Mouse (Mus musculus): Measurements from ENCODE around the gene Tbc1d8. TPM values are rescaled to one million over a fixed set of nuclear protein-coding genes. Genes with fewer than 3 reads are reported as not detected.

Gene Tbc1d8
- polyA plus RNA-seq, 1 experiment from 2014 or later: 12.2 TPM

GRCm38 (mm10) chr1:39512183-39512582 is 33.6 kb upstream of the Tbc1d8 start:
- ATAC-seq (ENCODE audit: low FRiP score, low TSS enrichment): no peak
- no peak overlapping the region for H3K9ac ChIP-seq (ENCODE audit: low read depth, low read length)
- H3K36me3 ChIP-seq (ENCODE audit: control insufficient read depth, insufficient read depth, low read length): no peaks in the 10 kb centered on the region
- H3K27me3 ChIP-seq (ENCODE audit: control insufficient read depth, insufficient read depth, low read length): no peaks in the 10 kb centered on the region
- 89% methylated on average over 1 of the region's 1 CpGs for WGBS
- no peak overlapping the region for H3K4me3 ChIP-seq (ENCODE audit: low read length)
- H3K4me1 ChIP-seq (ENCODE audit: control insufficient read depth, insufficient read depth, low read length): no peaks in the 10 kb centered on the region
- H3K4me2 ChIP-seq (replicated peaks; ENCODE audit: low read depth, low read length): no peak overlapping the region
- no peaks in the 10 kb centered on the region for H3K9me3 ChIP-seq (ENCODE audit: control insufficient read depth, low read length)
- no peak overlapping the region for H3K27ac ChIP-seq (ENCODE audit: low read depth, low read length)

- no peaks in the 10 kb centered on the region for H3K9me3 ChIP-seq (ENCODE audit: control insufficient read depth, low read length)
- no peaks in the 10 kb centered on the region for H3K27me3 ChIP-seq (ENCODE audit: control insufficient read depth, insufficient read depth, low read length)
- no peaks in the 10 kb centered on the region for H3K4me1 ChIP-seq (ENCODE audit: control insufficient read depth, insufficient read depth, low read length)
- no peak overlapping the region for H3K4me2 ChIP-seq (replicated peaks; ENCODE audit: low read depth, low read length)
- ATAC-seq (ENCODE audit: low FRiP score, low TSS enrichment): peak; percentile 39; the same call in 1 of the 2 replicates
- no peak overlapping the region for H3K27ac ChIP-seq (ENCODE audit: low read depth, low read length)
- no peaks in the 10 kb centered on the region for H3K36me3 ChIP-seq (ENCODE audit: control insufficient read depth, insufficient read depth, low read length)
- no peak overlapping the region for H3K4me3 ChIP-seq (ENCODE audit: low read length)
- no peak overlapping the region for H3K9ac ChIP-seq (ENCODE audit: low read depth, low read length)
- 55% methylated on average over 8 of the region's 8 CpGs for WGBS
Observed at GRCm38 (mm10) chr1:39511775-39512174, 33.2 kb upstream of the Tbc1d8 start.

GRCm38 (mm10) chr1:39505600-39505999 is 27.0 kb upstream of the Tbc1d8 start:
- Histone ChIP-seq H3K27me3 (ENCODE audit: control insufficient read depth, insufficient read depth, low read length) (no peaks in the 10 kb centered on the region), H3K36me3 (ENCODE audit: control insufficient read depth, insufficient read depth, low read length) (no peaks in the 10 kb centered on the region), H3K4me1 (ENCODE audit: control insufficient read depth, insufficient read depth, low read length) (no peaks in the 10 kb centered on the region), H3K9ac (ENCODE audit: low read depth, low read length) (no peak overlapping the region), H3K4me3 (ENCODE audit: low read length) (no peak overlapping the region), H3K27ac (ENCODE audit: low read depth, low read length) (no peak overlapping the region), H3K9me3 (ENCODE audit: control insufficient read depth, low read length) (no peaks in the 10 kb centered on the region), H3K4me2 (replicated peaks; ENCODE audit: low read depth, low read length) (no peak overlapping the region)
- ATAC-seq (ENCODE audit: low FRiP score, low TSS enrichment): no peak
- WGBS: 35% methylated on average over 9 of the region's 9 CpGs

- Histone ChIP-seq H3K9me3 (ENCODE audit: control insufficient read depth, low read length) (no peaks in the 10 kb centered on the region), H3K4me2 (replicated peaks; ENCODE audit: low read depth, low read length) (no peak overlapping the region), H3K36me3 (ENCODE audit: control insufficient read depth, insufficient read depth, low read length) (no peaks in the 10 kb centered on the region), H3K9ac (ENCODE audit: low read depth, low read length) (no peak overlapping the region), H3K27me3 (ENCODE audit: control insufficient read depth, insufficient read depth, low read length) (no peaks in the 10 kb centered on the region), H3K4me1 (ENCODE audit: control insufficient read depth, insufficient read depth, low read length) (no peaks in the 10 kb centered on the region), H3K4me3 (ENCODE audit: low read length) (no peak overlapping the region), H3K27ac (ENCODE audit: low read depth, low read length) (no peak overlapping the region)
- WGBS: 20% methylated on average over 1 of the region's 1 CpGs
- no peak for ATAC-seq (ENCODE audit: low FRiP score, low TSS enrichment)
Observed at GRCm38 (mm10) chr1:39504261-39504660, 25.7 kb upstream of the Tbc1d8 start.

GRCm38 (mm10) chr1:39502817-39503633 is 24.5 kb upstream of the Tbc1d8 start:
- 87% methylated on average over 17 of the region's 17 CpGs for WGBS
- no peak overlapping the region for H3K4me3 ChIP-seq (ENCODE audit: low read length)
- no peaks in the 10 kb centered on the region for H3K27me3 ChIP-seq (ENCODE audit: control insufficient read depth, insufficient read depth, low read length)
- no peak for ATAC-seq (ENCODE audit: low FRiP score, low TSS enrichment)
- no peaks in the 10 kb centered on the region for H3K4me1 ChIP-seq (ENCODE audit: control insufficient read depth, insufficient read depth, low read length)
- H3K27ac ChIP-seq (ENCODE audit: low read depth, low read length): no peak overlapping the region
- H3K36me3 ChIP-seq (ENCODE audit: control insufficient read depth, insufficient read depth, low read length): no peaks in the 10 kb centered on the region
- H3K9ac ChIP-seq (ENCODE audit: low read depth, low read length): no peak overlapping the region
- H3K9me3 ChIP-seq (ENCODE audit: control insufficient read depth, low read length): no peaks in the 10 kb centered on the region
- no peak overlapping the region for H3K4me2 ChIP-seq (replicated peaks; ENCODE audit: low read depth, low read length)

GRCm38 (mm10) chr1:39499485-39499941 is 21.0 kb upstream of the Tbc1d8 start:
- H3K4me1 ChIP-seq (ENCODE audit: control insufficient read depth, insufficient read depth, low read length): no peaks in the 10 kb centered on the region
- H3K27ac ChIP-seq (ENCODE audit: low read depth, low read length): no peak overlapping the region
- no peaks in the 10 kb centered on the region for H3K27me3 ChIP-seq (ENCODE audit: control insufficient read depth, insufficient read depth, low read length)
- H3K9ac ChIP-seq (ENCODE audit: low read depth, low read length): no peak overlapping the region
- no peaks in the 10 kb centered on the region for H3K36me3 ChIP-seq (ENCODE audit: control insufficient read depth, insufficient read depth, low read length)
- H3K4me2 ChIP-seq (replicated peaks; ENCODE audit: low read depth, low read length): no peak overlapping the region
- peaks cover 9% of the 10 kb centered on the region for H3K9me3 ChIP-seq (ENCODE audit: control insufficient read depth, low read length)
- no peak for ATAC-seq (ENCODE audit: low FRiP score, low TSS enrichment)
- no peak overlapping the region for H3K4me3 ChIP-seq (ENCODE audit: low read length)
- 79% methylated on average over 2 of the region's 2 CpGs for WGBS

GRCm38 (mm10) chr1:39497748-39498147 is 19.2 kb upstream of the Tbc1d8 start:
- no peak overlapping the region for H3K9ac ChIP-seq (ENCODE audit: low read depth, low read length)
- no peak overlapping the region for H3K4me2 ChIP-seq (replicated peaks; ENCODE audit: low read depth, low read length)
- no peaks in the 10 kb centered on the region for H3K4me1 ChIP-seq (ENCODE audit: control insufficient read depth, insufficient read depth, low read length)
- no peak overlapping the region for H3K4me3 ChIP-seq (ENCODE audit: low read length)
- WGBS: 85% methylated on average over 11 of the region's 11 CpGs
- H3K27ac ChIP-seq (ENCODE audit: low read depth, low read length): no peak overlapping the region
- no peak for ATAC-seq (ENCODE audit: low FRiP score, low TSS enrichment)
- no peaks in the 10 kb centered on the region for H3K36me3 ChIP-seq (ENCODE audit: control insufficient read depth, insufficient read depth, low read length)
- H3K9me3 ChIP-seq (ENCODE audit: control insufficient read depth, low read length): peaks cover 12% of the 10 kb centered on the region
- no peaks in the 10 kb centered on the region for H3K27me3 ChIP-seq (ENCODE audit: control insufficient read depth, insufficient read depth, low read length)

GRCm38 (mm10) chr1:39496995-39497394 is 18.4 kb upstream of the Tbc1d8 start:
- no peaks in the 10 kb centered on the region for H3K4me1 ChIP-seq (ENCODE audit: control insufficient read depth, insufficient read depth, low read length)
- H3K27ac ChIP-seq (ENCODE audit: low read depth, low read length): no peak overlapping the region
- no peak overlapping the region for H3K4me2 ChIP-seq (replicated peaks; ENCODE audit: low read depth, low read length)
- H3K4me3 ChIP-seq (ENCODE audit: low read length): no peak overlapping the region
- 98% methylated on average over 4 of the region's 4 CpGs for WGBS
- H3K9ac ChIP-seq (ENCODE audit: low read depth, low read length): no peak overlapping the region
- H3K36me3 ChIP-seq (ENCODE audit: control insufficient read depth, insufficient read depth, low read length): no peaks in the 10 kb centered on the region
- H3K9me3 ChIP-seq (ENCODE audit: control insufficient read depth, low read length): peaks cover 12% of the 10 kb centered on the region
- ATAC-seq (ENCODE audit: low FRiP score, low TSS enrichment): no peak
- H3K27me3 ChIP-seq (ENCODE audit: control insufficient read depth, insufficient read depth, low read length): no peaks in the 10 kb centered on the region

- Histone ChIP-seq H3K27ac (ENCODE audit: low read depth, low read length) (no peak overlapping the region), H3K36me3 (ENCODE audit: control insufficient read depth, insufficient read depth, low read length) (no peaks in the 10 kb centered on the region), H3K4me2 (replicated peaks; ENCODE audit: low read depth, low read length) (no peak overlapping the region), H3K4me1 (ENCODE audit: control insufficient read depth, insufficient read depth, low read length) (no peaks in the 10 kb centered on the region), H3K9ac (ENCODE audit: low read depth, low read length) (no peak overlapping the region), H3K4me3 (ENCODE audit: low read length) (no peak overlapping the region), H3K27me3 (ENCODE audit: control insufficient read depth, insufficient read depth, low read length) (no peaks in the 10 kb centered on the region), H3K9me3 (ENCODE audit: control insufficient read depth, low read length) (peaks cover 12% of the 10 kb centered on the region)
- no peak for ATAC-seq (ENCODE audit: low FRiP score, low TSS enrichment)
- 77% methylated on average over 3 of the region's 3 CpGs for WGBS
Observed at GRCm38 (mm10) chr1:39493664-39494063, 15.1 kb upstream of the Tbc1d8 start.

Measured in kidney, embryonic 14.5 days (tissue).